In genomic region chr2:156194571-156194970, GRCm38 (mm10) we compare ENCODE assay signal across 15 mouse cellular contexts. TPM values are rescaled to one million over a fixed set of nuclear protein-coding genes. Genes with fewer than 3 reads are reported as not detected.
DNase-seq lines count a peak whose midpoint lies in the region; TF ChIP-seq lines count a peak whose summit lies in the region.
"Had no signal": no experiment of that assay in that cellular context is flagged by ENCODE, and none has a peak within 500 bp of the region (broad histone marks: within the 10 kb centered on the region; RNA-seq: fewer than 3 reads in every experiment).

No protein-coding gene starts in this region.

- peak; percentile 37 to 70 for DNase-seq in adrenal gland, adult (ENCODE audit: inconsistent age in 2 of 2, low spot score in 1 of 2)
- DNase-seq in adrenal gland, adult 8-10 months = no peak
- DNase-seq in heart, adult 8-10 months (ENCODE audit: low spot score) = peak; percentile 57
- DNase-seq in heart, postnatal 14 days = no peak
- no peak for DNase-seq in testis, postnatal 14 days (ENCODE audit: low spot score)
- peak; percentile 58 for DNase-seq in yolk sac, embryonic 10.5 days (ENCODE audit: low spot score)
- no peak for DNase-seq in right cerebral cortex, postnatal 14 days
- DNase-seq: cerebellum, adult 11 months; cerebellum, postnatal 25 days; left cerebral cortex, postnatal 4 days; thymus, adult 2 months had no signal

- intact Hi-C loops in heart, postnatal 14 days (cut with DNase I) = no loop called here

- TF ChIP-seq POLR2A in testis, adult 2 months (IDR thresholded peaks at IDR 0.05; ENCODE audit: control insufficient read depth, low read depth, low read length) = no peak

- H3K4me1 ChIP-seq in testis, adult 2 months (ENCODE audit: control insufficient read depth, insufficient read depth, low read length) = peaks cover 9% of the 10 kb centered on the region; the same call in 1 of the 2 replicates

- no peaks in the 10 kb centered on the region for H3K27me3 ChIP-seq in testis, adult 2 months (ENCODE audit: control insufficient read depth, insufficient read depth, low read length)
- H3K27me3 ChIP-seq: hindbrain, embryonic 12.5 days had no signal

- H3K4me3 ChIP-seq in testis, adult 2 months (ENCODE audit: control insufficient read depth, low read depth, low read length) = peak overlapping the region; percentile 35; the same call in 1 of the 2 replicates
- H3K4me3 ChIP-seq: hindbrain, embryonic 12.5 days had no signal

- peak overlapping the region; percentile 18; the same call in 1 of the 2 replicates for H3K27ac ChIP-seq in testis, adult 2 months (ENCODE audit: control insufficient read depth, insufficient read depth, low read depth, low read length)
- H3K27ac ChIP-seq: hindbrain, embryonic 12.5 days; liver, embryonic 14.5 days; macrophage had no signal

- no peaks in the 10 kb centered on the region for H3K36me3 ChIP-seq in testis, adult 2 months (ENCODE audit: control insufficient read depth, insufficient read depth, low read length)
- H3K36me3 ChIP-seq: hindbrain, embryonic 12.5 days had no signal

- TF ChIP-seq CTCF in testis, adult 2 months (IDR thresholded peaks at IDR 0.05; ENCODE audit: control insufficient read depth, insufficient read depth, insufficient replicate concordance, low read depth, low read length) = no peak

RNA-seq across cellular contexts. Expression of gene Phf20, which starts 1.7 kb away (rescaled TPM):
- total RNA-seq in adrenal gland, adult 8-10 months (2022) = 10 to 100 TPM; 44.2 to 79.9 (median 57.6) TPM
- total RNA-seq in heart, adult 8-10 months (2022) = 10 to 100 TPM; 13.5 to 25.1 (median 19.2) TPM
- 10 to 100 TPM; 19.5 to 20.3 TPM for total RNA-seq in heart, postnatal 14 days (2021)
- 11.2 and 12.0 TPM in 2 replicates for polyA plus RNA-seq in testis, adult 2 months (2012; rRNA removed)

RNA-seq across cellular contexts. Expression of gene Rbm39, which starts 14.5 kb away (rescaled TPM):
- 100 to 1,000 TPM; 313 to 619 (median 423) TPM for total RNA-seq in adrenal gland, adult 8-10 months (2022)
- 100 to 1,000 TPM; 107 to 140 (median 123) TPM for total RNA-seq in heart, adult 8-10 months (2022)
- 100 to 1,000 TPM; 201 to 205 TPM for total RNA-seq in heart, postnatal 14 days (2021)
- polyA plus RNA-seq in testis, adult 2 months (2012; rRNA removed) = 19.3 and 27.9 TPM in 2 replicates

RNA-seq across cellular contexts. Expression of gene Nfs1, which starts 50.6 kb away (rescaled TPM):
- total RNA-seq in adrenal gland, adult 8-10 months (2022) = 100 to 1,000 TPM in 2 of 4 experiments, 10 to 100 TPM in 2; 93.4 to 102 (median 100) TPM
- total RNA-seq in heart, adult 8-10 months (2022) = 100 to 1,000 TPM; 104 to 115 (median 107) TPM
- total RNA-seq in heart, postnatal 14 days (2021) = 10 to 100 TPM; 65.0 to 70.5 TPM
- polyA plus RNA-seq in testis, adult 2 months (2012; rRNA removed) = 42.0 and 42.8 TPM in 2 replicates

RNA-seq across cellular contexts. Expression of gene Romo1, which starts 50.7 kb away (rescaled TPM):
- total RNA-seq in adrenal gland, adult 8-10 months (2022) = 100 to 1,000 TPM; 238 to 388 (median 304) TPM
- 100 to 1,000 TPM; 303 to 403 (median 332) TPM for total RNA-seq in heart, adult 8-10 months (2022)
- total RNA-seq in heart, postnatal 14 days (2021) = 100 to 1,000 TPM; 297 to 305 TPM
- 79.6 and 105 TPM in 2 replicates for polyA plus RNA-seq in testis, adult 2 months (2012; rRNA removed)

Comparison
In these comparisons a context has a peak if more than half of its experiments do, and no peak if none do; other contexts are left out.
1. DNase-seq: peak in adrenal gland, adult (2 of 2), heart, adult 8-10 months (single experiment) and yolk sac, embryonic 10.5 days (single experiment); none in adrenal gland, adult 8-10 months (single experiment), heart, postnatal 14 days (0 of 2), testis, postnatal 14 days (single experiment) and right cerebral cortex, postnatal 14 days (single experiment).